Mouse (Mus musculus) right cerebral cortex, postnatal 36 days (tissue): ENCODE measurements at regions not wholly inside any gene's neighbourhood (a gene's known extent, or its start where the extent isn't known, plus 50 kb on each side); places are given as distances from the start of the nearest gene placed in this dataset.
A peak's percentile ranks its signal among the peaks of the same experiment; 100 is the strongest.

Experiments
- DNase-seq, 2 experiments: peaks; one replicate each; pipeline ENCODE4 v3.0.0; 2022; ENCODE audit warnings: low spot score in 2 of 2, mixed read lengths in 1 of 2

GRCm38 (mm10) chr2:142560896-142561500, 340.3 kb downstream of the Kif16b start:
- DNase-seq, result peak in 1 of 2 experiments; percentile 1

GRCm38 (mm10) chr2:142560400-142560799, 340.9 kb downstream of the Kif16b start:
- DNase-seq, result no peak

- no peak for DNase-seq
Observed at GRCm38 (mm10) chr2:142559946-142560345, 341.4 kb downstream of the Kif16b start.

DNA sequence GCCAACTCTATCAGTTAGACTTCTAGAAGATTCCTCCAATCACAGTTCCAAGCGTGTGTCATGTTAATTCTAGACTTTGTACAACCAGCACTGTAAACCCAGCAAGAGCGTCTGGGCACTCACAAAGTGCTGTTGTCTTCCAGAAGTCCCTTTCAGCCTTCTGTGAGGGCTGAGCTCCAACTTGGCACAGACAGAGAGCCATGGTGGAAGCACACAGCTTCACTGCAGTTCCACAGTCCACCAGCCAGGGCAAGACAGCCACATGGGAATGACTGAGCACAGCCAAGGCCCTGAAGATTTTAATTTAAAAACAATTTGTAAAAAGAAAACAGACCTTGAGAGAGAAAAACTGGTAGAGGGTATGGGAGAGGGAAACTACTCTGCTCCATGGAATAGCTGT, 346.5 kb downstream of the Kif16b start:
- peak; percentile 10 to 11 for DNase-seq

GRCm38 (mm10) chr2:142551690-142552089, 349.6 kb downstream of the Kif16b start:
- DNase-seq, result no peak

DNA sequence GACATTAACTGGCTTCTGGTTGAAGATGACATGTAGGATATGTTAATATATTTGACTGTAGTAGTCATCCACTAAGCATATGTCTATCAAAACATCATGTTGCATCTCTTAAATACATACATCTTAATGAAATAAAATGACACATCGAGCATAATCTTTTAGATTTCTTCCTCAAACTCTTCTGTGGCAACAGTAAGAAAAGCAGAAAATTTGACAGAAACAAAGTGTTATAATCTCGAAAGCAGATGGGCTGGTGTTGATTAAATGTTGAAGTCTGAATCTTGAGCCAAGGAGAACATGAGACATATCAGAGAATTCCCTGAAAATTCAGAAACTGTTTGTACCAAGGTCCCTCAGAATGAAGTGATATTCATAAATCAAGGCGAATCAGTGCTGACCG, 352.6 kb downstream of the Kif16b start:
- no peak for DNase-seq

DNA sequence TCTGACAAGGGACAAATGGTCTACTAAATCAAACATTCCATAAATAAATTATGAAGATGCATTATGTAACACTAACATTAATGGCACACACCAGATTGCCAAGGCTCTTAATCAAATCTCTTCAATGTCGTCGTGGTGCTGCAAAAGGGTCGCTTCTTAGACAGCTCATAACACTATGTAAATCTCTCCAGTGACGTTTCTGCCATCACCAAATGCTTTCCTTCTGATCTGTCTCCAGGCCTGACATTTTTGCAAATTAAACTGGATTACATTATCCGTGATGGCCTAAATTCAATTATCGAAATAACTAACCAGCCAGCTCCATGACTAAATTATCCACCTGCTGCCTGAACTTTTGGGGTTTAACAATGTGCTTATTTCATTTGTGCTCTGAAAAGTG, 356.4 kb downstream of the Kif16b start:
- DNase-seq, result no peak

DNA sequence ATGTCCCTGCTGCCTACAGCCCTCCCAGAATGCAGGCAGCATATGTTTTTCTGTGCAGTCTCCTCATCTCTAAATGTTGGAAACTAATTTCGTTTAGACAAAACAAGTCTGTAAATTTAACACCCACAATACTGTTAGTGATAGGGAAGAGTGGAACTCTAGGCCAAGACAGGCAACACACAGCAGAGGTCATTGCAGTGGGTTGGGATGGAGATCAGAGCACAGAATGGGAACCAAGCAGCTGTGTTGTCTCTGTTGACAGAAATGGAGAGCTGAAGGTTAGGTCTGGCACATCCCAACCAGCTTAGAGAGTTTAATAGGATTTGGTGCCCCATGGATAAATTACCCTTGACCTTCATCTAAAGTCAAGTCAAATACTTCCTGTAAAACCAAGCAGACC, 361.4 kb downstream of the Kif16b start:
- DNase-seq, result no peak

DNA sequence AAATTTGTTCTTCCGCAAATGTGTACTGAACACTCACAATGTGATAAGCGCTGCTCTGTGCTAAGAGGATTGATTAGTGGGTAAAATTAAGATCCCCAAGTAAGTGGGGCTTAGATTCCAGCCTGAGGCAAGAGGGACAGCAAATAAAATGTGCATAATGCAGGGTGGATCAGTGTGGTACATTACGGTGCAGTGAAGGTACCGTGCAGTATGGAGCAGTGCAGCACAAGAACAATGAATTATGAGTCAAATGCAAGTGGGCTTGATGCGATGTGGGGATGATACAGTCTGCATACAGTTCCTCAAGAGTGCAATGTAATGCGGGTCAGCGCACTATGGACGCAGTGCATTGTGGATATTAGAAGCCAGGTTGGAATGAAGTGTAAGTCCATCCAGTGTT, 367.8 kb downstream of the Kif16b start:
- DNase-seq, result no peak

GRCm38 (mm10) chr2:142522471-142522870, 378.9 kb downstream of the Kif16b start:
- DNase-seq, result no peak

DNA sequence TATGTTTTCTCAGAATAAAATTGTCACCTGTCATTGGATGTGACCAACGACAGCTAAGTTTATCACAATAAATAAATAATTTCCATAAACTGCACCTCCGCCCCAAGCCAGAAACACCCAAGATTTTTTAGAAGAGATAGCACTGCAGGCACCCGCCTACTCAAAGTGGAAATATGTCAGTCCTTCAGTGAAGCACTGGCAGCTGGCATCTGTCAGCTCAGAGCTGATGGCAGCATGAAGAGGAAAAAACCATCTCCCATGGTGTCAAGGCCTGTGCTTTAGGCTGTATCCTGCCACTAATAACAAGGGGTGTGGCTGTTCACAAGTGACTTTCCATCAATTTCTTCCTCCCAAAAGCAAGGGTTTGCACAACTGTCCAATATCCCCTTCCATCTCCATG, 383.6 kb downstream of the Kif16b start:
- DNase-seq, result no peak

DNA sequence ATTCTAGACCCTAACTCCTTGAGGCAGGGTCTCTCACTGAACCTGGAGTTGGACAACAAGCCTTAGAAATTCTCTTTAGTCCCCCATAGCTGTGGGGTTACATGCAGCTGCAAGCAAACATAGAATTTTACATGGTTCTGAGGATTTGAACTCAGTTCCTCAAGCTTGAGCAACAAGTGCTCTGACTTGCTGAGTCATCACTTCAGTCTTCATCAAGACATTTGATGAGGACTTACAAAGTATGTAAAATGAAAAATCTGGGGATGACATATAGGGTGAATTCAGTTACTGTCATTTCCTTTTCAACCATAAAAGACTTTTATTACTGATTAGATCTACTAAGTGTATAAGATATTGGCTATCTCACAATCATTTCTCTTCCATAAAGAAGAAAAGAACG, 396.1 kb downstream of the Kif16b start:
- DNase-seq, result no peak
